Mouse (Mus musculus) neural tube, embryonic 13.5 days (tissue): ENCODE measurements around the gene Ctnnd2. TPM values are rescaled to one million over a fixed set of nuclear protein-coding genes. Genes with fewer than 3 reads are reported as not detected.

Experiments used
- ATAC-seq: fragments of 200-750 bp; cut with Nextera tagmentation; 2 replicates; pipeline ENCODE4 v1.8.0; 2017; ENCODE audit warnings: low read depth, mild to moderate bottlenecking, moderate TSS enrichment, moderate library complexity
- H3K27ac ChIP-seq: fragments of 300-500 bp; sonication (generic); replicated peaks from 2 replicates; pipeline ENCODE4 v1.5.1; 2015; ENCODE audit warnings: moderate library complexity, mild to moderate bottlenecking, inconsistent platforms
- H3K27me3 ChIP-seq: fragments of 300-500 bp; sonication (generic); 2 replicates; pipeline ENCODE4 v1.6.1; 2015; ENCODE audit warnings: mild to moderate bottlenecking, inconsistent platforms
- H3K36me3 ChIP-seq: fragments of 300-500 bp; sonication (generic); 2 replicates; pipeline ENCODE4 v1.6.1; 2015; ENCODE audit warnings: mild to moderate bottlenecking, inconsistent platforms
- H3K4me1 ChIP-seq: fragments of 300-500 bp; sonication (generic); replicated peaks from 2 replicates; pipeline ENCODE4 v1.6.1; 2015; ENCODE audit warnings: inconsistent platforms
- H3K4me2 ChIP-seq: fragments of 300-500 bp; sonication (generic); 2 replicates; pipeline ENCODE4 v1.6.1; 2015; ENCODE audit warnings: inconsistent platforms, mild to moderate bottlenecking, moderate library complexity
- H3K4me3 ChIP-seq: fragments of 300-500 bp; sonication (generic); 2 replicates; pipeline ENCODE4 v1.5.1; 2015; ENCODE audit warnings: mild to moderate bottlenecking, inconsistent platforms
- H3K9ac ChIP-seq: fragments of 300-500 bp; sonication (generic); 2 replicates; pipeline ENCODE4 v1.6.1; 2015; ENCODE audit warnings: moderate library complexity, mild to moderate bottlenecking, inconsistent platforms
- H3K9me3 ChIP-seq: fragments of 300-500 bp; sonication (generic); 2 replicates; pipeline ENCODE4 v1.6.1; 2016; ENCODE audit warnings: inconsistent platforms
- WGBS: fragments of 180-500 bp; shearing (Covaris S2); methylation state at CpG from one replicate; pipeline ENCODE4 v1.1.7; 2015; 5-methylcytosine and 5-hydroxymethylcytosine counted together
- polyA plus RNA-seq: library from polyadenylated mRNA; unstranded; fragments of >200 nt; fragmentation: Nextera tagmentation; extraction: Ambion mirVana; gene quantifications from 2 replicates; pipeline ENCODE4 v1.2.1, GENCODE M21; 2015

The Ctnnd2 gene
- polyA plus RNA-seq, 1 experiment from 2014 or later, result 56.9 TPM

- no peak overlapping the region for H3K4me2 ChIP-seq
- no peak overlapping the region for H3K9ac ChIP-seq
- H3K27ac ChIP-seq, result no peak overlapping the region
- WGBS, result 90% methylated on average over 6 of the region's 6 CpGs
- H3K36me3 ChIP-seq, result no peaks in the 10 kb centered on the region
- no peaks in the 10 kb centered on the region for H3K4me1 ChIP-seq
- H3K9me3 ChIP-seq, result no peaks in the 10 kb centered on the region
- no peak for ATAC-seq
- H3K27me3 ChIP-seq, result no peaks in the 10 kb centered on the region
- no peak overlapping the region for H3K4me3 ChIP-seq
Observed at GRCm38 (mm10) chr15:31058315-31058714, 885.9 kb downstream of the Ctnnd2 start.

DNA sequence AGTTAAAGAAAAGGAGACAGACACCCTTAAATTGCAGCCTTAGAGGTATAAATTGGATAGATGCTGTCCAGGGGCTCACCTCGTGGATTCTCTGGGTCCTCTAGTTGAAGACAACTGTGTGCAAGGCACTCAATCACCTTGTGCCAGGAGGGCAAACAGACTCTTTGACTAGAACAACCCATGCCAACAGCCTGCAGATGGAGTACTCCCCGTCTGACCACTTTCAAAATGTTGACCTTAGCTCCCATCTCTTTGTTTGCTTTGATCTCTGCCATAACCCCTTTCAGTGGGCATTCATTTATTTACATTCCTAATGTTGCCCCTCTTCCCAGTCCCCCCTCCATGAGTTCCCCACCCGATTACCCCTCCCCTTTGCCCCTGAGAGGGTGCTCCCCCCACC lies 891.3 kb downstream of the Ctnnd2 start:
- H3K4me2 ChIP-seq, result no peak overlapping the region
- 58% methylated on average over 3 of the region's 3 CpGs for WGBS

GRCm38 (mm10) chr15:31068127-31068526 lies 895.7 kb downstream of the Ctnnd2 start:
- Histone ChIP-seq H3K9me3 (no peaks in the 10 kb centered on the region), H3K4me2 (no peak overlapping the region), H3K36me3 (no peaks in the 10 kb centered on the region), H3K4me3 (no peak overlapping the region), H3K9ac (no peak overlapping the region), H3K27me3 (no peaks in the 10 kb centered on the region), H3K4me1 (no peaks in the 10 kb centered on the region), H3K27ac (no peak overlapping the region)
- WGBS, result 70% methylated on average over 2 of the region's 2 CpGs
- ATAC-seq, result no peak

More for the DNA sequence above, 891.3 kb downstream of the Ctnnd2 start:
- Histone ChIP-seq H3K9me3 (no peaks in the 10 kb centered on the region), H3K9ac (no peak overlapping the region), H3K4me3 (no peak overlapping the region), H3K27me3 (no peaks in the 10 kb centered on the region), H3K36me3 (no peaks in the 10 kb centered on the region), H3K4me1 (no peaks in the 10 kb centered on the region), H3K27ac (no peak overlapping the region)
- no peak for ATAC-seq

GRCm38 (mm10) chr15:31070311-31070710 lies 897.9 kb downstream of the Ctnnd2 start:
- H3K9ac ChIP-seq, result no peak overlapping the region
- no peaks in the 10 kb centered on the region for H3K4me1 ChIP-seq
- H3K27ac ChIP-seq, result no peak overlapping the region
- H3K9me3 ChIP-seq, result no peaks in the 10 kb centered on the region
- H3K27me3 ChIP-seq, result no peaks in the 10 kb centered on the region
- ATAC-seq, result no peak
- 88% methylated on average over 5 of the region's 5 CpGs for WGBS
- H3K4me3 ChIP-seq, result no peak overlapping the region
- H3K4me2 ChIP-seq, result no peak overlapping the region
- no peaks in the 10 kb centered on the region for H3K36me3 ChIP-seq
